Mouse (Mus musculus): ENCODE data around the gene Nrde2. TPM values are rescaled to one million over a fixed set of nuclear protein-coding genes. Genes with fewer than 3 reads are reported as not detected.

The Nrde2 gene
- total RNA-seq, 2 experiments from 2014 or later, result 6.8 to 9.3 TPM

DNA sequence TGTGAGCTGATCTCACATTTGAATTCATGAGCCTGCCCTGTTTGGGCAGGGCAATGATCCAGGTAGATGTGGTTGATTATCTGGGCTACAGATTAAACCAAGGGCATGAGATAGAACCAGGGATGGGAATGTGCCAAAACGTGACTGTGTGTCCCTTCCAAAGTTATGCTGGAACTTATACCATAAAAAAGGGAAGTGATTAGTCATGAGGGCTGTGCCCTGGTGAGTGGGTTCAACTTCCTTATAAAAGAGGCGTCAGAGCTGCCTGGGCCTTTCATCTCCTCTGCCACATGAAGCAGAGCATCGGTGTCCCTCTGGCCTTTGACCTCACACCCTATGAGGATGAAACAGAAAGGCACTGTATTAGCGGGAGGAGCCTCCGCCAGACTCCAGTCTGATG, 24.5 kb upstream of the Nrde2 start:
- intact Hi-C loops (cut with DNase I), result no loop called here

DNA sequence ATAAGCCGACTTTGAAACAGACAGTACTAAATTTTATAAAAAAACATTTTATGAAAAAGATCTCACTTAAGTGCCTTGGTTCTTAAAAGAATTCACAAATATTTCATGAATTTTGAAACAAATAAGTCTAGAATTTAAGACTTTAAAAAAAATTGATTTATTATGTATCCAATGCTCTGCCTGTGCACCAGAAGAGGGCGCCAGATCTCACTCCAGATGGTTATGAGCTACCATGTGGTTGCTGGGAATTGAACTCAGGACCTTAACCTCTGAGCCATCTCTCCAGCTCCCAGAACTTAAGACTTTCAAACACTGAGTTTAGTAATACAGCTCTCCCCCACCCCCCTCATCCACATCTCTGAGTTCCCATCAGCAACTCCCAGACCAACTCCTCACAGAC, 23.2 kb upstream of the Nrde2 start:
- intact Hi-C loops (cut with DNase I), result no loop called here
- DNase-seq, result no peak

More for the DNA sequence above, 24.5 kb upstream of the Nrde2 start:
- DNase-seq, result no peak

DNA sequence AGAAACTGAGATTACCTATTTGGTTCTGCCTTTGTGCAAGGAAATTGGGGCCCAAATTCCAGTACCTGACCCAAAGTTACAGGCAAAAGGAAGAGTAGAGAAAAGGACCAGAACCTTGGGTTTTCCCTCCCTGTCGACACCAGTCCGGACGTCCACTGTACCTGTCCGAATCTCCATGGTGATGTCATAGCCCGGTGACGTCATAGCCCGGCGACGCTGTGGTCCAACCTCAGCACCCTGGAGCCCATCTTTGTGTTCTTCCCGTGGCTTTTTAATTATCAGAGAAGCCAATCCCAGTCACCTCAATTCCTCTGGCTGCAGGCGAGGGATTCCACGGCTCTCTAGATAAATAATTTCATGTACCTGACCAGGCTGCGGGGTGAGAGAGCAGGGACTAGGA, 21.3 kb upstream of the Nrde2 start:
- intact Hi-C loops (cut with DNase I), result no loop called here

DNA sequence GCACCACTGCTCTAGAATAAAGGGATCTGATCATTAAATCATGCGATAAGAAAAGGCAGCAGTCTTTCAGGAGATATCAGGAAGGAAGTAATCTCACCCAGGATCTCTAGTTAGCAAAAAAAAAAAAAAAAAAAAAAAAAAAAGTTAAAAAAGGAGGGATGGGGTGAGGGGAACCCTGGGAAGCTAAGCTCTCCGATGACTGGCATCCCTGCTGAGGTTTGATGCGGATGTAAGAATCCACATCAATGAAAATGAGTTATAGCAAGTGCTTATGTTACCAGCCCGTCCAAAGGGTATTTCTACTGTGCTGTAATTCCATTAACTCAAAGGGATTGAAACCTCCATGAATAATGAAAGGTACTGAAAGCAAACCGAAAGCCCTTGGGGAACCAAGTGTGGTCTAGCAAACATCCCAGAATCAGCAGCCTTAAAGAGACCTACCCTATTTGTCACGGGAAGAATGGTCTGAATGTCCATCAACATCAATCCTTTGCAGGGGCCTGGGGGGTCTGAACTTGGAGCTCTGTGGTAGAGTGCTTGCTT, 19.5 kb upstream of the Nrde2 start:
- DNase-seq, result no peak
- intact Hi-C loops (cut with DNase I), result no loop called here

More for the DNA sequence above, 21.3 kb upstream of the Nrde2 start:
- no peak for DNase-seq

DNA sequence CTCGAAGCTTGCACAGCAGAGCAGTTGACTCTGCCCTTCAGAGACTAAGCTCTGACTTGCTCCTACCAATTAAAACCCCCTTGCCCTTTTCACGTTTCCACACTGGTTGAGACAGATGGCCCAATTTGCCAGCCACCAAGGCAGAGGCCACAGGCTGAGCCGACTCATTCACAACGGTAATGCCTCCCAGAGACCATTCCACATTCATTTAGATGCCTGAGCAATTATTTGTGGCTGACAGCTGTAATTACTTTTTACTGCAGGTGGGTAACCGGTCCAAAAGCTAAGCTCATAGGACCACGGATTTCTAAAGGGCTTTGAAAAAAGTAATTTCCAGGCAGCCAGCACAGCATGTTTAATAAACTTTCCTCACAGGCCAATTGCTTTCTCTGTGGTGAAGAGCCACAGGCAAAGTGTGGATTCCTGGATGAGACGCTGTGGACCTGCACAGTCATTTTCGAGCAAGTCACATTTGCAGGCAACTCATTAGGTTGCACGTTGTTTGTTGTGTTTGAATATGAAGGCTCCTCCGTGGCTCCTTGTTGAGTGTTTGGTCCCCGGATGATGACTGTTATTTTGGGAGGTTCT, 17.1 kb upstream of the Nrde2 start:
- intact Hi-C loops (cut with DNase I), result no loop called here

DNA sequence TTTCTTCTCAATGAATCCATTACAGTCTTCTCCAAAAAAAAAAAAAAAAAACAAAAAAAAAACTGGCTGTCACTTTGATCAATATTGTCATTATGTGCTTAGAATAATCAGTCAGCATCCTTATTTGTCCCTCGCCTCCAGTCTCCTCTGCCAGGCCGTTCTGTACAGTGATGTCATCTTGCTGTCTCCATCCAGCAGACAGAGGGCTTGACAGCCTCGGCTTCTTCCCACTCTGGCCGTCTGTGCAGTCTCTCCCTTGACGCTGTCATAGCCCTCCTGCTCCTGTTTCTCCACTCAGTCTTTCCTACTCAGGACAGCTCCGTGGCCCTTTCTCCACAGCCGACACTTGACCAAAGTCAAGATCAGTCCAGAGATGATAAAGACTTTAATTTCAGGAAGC, 13.0 kb upstream of the Nrde2 start:
- DNase-seq, result no peak
- intact Hi-C loops (cut with DNase I), result no loop called here

More for the DNA sequence above, 17.1 kb upstream of the Nrde2 start:
- no peak for DNase-seq

DNA sequence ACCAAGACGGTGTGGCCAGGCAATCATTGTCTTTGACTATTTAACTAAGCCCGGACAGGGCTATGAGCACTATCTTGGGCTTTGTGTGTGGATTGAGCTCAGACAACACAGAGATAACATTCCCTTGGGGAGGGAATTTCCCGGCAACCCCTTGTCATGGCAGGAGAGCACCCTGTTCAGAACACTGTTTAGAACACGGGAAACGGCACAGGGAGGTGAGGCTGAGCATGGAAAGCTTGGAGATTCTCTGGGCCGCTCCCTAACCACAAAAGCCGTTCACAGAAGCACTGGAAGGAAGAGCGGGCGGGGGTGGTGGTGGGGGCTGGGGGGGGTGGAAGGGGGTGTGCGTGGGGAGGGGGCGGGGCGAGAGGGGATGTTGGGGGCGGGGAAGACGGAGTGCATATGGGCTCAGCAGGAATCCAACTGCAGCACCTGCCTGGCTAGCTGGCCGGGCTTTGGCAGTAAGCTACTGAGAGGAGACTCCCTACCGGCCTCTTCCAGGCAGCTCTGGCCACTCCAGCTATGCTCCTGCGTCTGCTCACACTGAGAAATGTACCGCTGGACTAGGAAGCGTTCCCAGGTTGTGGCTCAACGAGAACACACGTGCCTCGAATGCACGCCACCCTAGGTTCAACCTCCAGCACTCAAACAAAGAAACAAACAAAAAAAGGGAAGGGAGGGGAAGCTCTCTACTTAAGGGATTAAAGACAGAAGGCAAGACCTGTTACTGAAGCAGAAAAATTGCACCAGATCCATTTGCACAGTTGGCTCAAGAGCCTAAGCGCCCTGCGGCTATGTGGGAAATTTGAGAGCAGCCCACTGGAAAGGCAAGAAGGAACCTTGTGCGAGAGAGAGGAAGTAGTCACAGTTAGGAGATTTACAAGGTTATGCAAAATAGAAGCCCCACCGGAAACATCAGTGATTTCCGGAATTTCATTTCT, 8.7 kb upstream of the Nrde2 start:
- DNase-seq, result no peak
- intact Hi-C loops (cut with DNase I), result no loop called here

DNA sequence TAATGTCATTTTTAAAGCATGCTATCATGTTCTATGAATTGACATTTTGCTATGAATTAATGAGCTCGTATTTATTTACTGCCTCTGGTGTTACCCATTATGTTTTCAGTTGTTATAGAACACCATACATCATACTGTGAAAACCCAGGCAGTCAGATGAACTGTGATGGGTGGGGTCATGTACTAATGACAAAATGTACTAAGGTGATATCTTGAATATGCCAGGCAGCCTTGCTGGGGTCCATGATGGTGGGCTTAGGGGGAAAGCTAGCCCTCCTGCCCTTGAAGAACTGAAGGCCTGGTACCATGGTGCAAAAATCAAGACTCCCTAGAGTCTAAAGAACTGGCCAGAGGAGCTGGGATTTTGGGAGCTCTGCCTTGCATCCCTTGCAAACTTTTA, 8.0 kb upstream of the Nrde2 start:
- intact Hi-C loops (cut with DNase I), result no loop called here
- DNase-seq, result no peak

DNA sequence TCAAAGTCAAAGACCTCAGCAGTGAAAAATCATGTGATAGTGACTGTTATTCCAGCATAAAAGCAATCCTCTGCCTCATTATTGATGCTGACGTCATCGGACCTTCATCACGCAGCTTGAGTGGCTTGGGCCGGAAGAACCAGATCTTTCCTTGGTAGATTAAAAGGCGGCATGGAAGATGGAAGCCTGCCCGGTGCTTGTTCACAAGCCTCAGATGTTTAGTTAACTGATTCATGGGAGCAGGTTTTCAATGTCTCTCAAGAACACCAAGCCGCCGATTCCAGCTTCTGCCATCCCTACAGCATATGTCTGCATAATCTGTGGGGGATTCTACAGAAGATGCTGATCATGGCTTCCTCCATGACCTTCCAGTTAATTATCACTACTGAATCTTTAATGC, 7.5 kb upstream of the Nrde2 start:
- intact Hi-C loops (cut with DNase I), result no loop called here

DNA sequence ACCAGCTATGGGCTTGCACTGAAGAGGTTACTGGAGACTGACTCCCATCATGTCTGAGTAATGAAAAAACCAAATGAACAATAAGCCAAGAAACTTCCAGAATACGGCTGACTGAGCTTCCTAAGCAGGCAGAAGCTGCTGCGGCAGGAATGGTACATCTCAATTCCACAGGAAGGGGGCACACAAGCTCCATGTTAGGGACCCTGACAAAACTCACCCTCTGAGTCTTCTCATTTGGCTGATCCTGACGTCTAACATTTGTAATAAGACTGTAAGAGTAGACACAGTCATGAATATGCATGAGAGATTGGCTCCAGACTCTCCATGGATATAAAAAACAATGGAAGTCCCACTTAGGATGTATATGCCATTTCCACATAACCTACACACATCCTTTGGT, 6.7 kb upstream of the Nrde2 start:
- intact Hi-C loops (cut with DNase I), result no loop called here
- no peak for DNase-seq

More for the DNA sequence above, 7.5 kb upstream of the Nrde2 start:
- no peak for DNase-seq

DNA sequence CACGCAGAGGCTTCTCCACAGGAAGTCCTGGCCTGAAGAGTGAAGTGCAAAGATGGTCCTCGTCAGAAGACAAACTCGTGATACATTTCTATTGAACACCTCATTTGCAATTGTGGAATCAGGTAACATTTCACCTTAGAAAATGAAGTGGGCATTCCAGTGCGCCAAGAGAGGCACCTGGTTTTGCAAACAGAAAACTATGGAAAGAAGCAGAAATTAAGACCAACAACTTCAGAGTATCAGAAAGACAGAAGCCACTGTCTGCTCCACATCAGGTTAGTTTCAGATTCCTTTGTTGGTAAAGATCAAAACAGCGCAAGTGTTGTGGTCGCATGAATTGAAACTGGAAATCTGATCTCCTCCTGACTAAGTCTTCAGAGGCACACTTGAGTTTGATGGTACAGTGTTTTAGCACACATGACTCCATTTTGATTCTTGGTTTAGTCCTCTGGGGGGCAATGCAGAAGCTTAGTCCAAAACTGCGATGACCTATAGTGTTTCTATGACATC, 5.6 kb upstream of the Nrde2 start:
- intact Hi-C loops (cut with DNase I), result no loop called here
- DNase-seq, result no peak

DNA sequence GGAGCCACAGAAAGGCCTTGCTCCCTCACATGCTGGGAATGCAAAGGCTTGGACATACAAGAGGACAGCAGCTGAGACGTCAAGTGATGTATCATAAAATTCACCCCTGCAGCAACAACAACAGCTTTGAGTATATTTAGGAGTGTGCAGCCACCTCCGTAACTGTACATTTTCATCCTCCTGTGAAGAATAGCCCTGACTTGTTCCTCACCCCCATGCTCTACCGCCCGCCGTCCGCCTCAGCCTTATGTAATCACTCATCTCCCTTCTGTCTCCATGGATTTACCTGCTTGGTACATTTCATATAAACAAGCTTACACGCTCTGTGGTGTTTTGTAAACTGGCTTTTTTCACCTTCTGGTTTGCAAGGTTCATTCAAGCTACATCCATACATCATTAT, 7.0 kb downstream of the Nrde2 start:
- intact Hi-C loops (cut with DNase I), result no loop called here

DNA sequence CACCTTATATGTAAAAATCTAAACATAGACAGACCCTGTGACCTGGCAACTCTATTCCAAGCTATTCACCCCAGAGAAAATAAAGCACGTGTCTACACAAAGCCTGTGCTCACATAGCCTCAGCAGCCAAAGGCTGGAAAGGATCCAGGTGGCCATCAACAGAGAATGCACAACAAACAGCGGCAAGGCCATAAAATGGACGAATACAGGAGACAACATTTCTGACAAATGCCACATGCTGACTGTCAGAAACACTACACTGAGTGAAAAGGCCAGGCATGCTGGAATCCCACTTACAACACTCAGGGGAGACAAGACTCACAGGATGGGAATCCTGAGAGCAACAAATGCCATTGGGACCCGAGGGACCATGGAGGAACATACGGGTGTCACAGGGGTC, 15.2 kb downstream of the Nrde2 start:
- DNase-seq, result no peak
- intact Hi-C loops (cut with DNase I), result no loop called here

More for the DNA sequence above, 7.0 kb downstream of the Nrde2 start:
- no peak for DNase-seq

DNA sequence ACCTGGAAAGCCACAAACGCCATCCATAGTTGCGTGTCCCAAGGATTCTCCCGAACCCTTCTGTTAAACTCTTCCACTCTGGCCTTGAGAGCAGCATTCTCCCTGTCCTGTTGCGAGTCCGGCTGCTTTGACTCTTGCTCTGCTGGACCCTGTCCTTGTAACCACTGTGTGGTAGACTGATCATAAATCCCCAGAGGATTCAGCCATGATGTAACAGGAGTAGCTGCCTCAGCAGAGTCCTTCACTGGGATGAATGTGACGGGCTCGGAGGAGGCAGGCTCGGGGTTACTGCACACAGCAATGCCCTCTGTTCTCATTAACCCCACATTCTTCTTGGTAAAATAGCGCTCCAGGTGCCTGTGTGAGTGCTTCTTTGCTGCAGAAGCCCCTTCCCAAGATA, 15.7 kb downstream of the Nrde2 start:
- intact Hi-C loops (cut with DNase I), result no loop called here
- DNase-seq, result no peak

DNA sequence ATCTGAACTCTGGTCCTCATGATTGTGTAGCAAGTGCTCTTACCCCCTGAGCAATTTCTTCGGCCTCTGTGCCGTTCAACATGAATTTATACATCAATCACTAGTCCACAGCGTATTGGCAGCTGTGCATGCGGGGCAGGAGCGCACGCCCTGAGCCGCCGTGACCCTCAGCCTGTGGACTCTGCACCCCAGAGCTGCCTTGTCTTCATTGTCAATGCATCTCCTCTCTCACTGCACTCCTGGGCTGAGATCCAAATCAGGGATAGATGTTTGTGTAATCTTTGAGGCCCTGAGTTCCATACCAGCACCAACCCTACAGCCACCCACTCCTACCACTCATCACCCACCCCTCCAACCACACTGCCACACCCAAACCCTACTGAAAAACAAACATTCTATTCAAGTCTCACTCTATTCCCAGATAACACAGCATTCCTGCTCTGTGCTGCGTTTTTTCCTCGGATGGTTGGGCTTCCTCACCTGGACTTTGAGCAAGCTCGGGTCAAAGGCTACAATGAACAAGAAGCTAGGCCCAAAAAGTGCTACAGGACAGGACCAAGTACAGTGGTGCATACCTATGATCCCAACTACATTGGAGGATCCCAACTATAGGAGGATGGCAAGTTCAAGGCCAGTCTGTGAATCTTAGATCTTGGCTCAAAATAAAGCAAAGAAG, 16.5 kb downstream of the Nrde2 start:
- intact Hi-C loops (cut with DNase I), result no loop called here
- no peak for DNase-seq

DNA sequence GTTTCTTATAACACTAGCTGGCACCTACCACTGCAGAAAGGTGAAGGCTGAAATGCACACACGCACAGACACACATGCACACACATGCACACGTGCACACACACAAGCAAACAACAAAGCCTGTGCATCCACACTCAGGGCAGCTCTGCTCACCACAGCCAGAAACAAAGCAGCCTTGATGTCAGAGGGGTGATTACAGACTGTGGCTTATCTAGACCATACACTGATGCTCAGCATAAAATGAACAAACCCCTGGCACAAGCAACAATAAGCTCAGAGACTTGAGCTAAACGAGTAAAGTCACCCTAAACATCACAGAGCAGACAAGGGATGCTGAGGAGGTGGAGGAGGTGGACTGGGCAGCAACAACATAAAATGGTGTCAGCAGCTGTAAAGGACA, 24.3 kb downstream of the Nrde2 start:
- intact Hi-C loops (cut with DNase I), result no loop called here
- DNase-seq, result no peak

DNA sequence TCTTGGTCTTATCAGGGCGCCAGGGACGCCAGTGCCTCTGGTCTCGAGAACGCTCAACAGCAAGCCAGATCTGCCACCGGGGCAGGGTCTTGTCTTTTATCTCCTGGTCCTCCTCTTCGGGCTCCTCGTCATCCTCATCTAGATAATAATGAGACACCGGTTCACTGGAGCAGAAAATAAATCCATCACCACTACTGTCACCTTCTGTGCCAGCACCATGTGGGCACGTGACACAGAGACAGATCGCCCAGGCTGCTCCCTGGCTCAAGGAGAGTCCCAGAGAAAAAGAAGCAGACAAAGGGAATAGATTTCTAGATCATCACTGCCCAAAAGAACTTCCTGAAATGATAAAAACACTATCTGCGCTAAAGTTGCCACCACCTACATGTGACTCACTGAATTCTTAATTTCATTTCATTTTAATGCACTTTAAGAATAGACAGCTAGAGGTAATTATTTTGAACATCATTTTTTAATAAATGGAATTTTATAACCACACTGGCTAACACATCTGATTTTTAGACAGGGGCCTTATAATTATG, 25.0 kb downstream of the Nrde2 start:
- no peak for DNase-seq
- intact Hi-C loops (cut with DNase I), result no loop called here

DNA sequence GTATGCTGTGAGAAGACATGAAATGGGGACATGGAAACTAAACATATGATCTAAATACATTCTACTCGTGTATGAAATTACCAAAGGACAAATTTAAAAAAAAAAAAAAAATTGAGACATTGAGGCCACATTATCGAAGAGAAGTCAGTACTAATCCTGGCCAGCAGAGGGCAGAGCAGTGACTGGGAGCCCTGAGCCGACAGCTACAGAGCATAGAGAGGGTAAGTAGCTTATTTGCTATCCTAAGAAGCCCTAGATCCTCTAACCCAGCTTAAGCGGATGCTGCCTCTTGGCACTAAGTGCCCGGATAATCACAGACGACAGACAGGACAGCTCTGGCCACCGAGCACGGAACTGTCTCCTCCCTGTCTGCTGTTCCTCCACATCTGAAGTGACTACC, 27.8 kb downstream of the Nrde2 start:
- intact Hi-C loops (cut with DNase I), result no loop called here
- peak in 1 of 2 experiments; percentile 30 for DNase-seq

DNA sequence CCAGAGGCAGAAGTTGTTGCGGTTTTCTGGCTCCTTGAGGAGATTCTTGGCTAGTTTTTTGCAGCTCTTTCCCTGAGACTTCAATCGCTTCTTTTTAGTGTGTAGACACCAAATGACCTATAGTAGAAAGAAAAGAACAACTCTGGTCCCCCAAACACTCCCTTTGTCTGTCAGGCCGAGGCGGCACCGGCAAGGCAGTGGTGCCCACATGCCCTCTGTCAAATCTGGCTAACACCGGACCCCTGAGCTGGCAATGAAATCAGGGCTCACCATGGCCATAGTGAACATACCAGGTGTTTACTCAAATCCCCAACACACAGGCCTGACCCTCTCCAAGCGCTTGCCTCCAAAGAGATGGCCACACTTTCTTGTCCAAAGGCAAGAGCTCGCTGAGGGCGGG, 28.3 kb downstream of the Nrde2 start:
- no peak for DNase-seq
- intact Hi-C loops (cut with DNase I), result no loop called here

DNA sequence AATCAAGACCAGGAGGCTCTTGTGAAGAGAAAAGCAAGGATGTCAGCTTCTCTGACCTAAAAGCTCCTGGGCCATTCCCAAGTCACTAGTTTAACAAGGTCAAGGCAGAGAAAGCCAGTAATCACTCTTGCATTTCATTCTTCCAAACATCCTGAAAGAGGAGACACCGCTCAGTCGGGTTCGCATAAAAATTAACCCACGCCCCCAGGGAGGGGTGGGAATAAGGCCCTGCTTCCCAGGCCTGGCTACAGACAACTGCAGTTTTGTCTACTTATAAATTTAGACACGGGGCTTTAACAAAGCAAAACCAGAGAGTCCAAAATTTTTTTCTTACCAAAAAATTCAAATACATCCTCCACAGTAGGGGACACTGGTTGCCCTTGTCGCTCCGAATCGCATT, 30.5 kb downstream of the Nrde2 start:
- no peak for DNase-seq
- intact Hi-C loops (cut with DNase I), result no loop called here

DNA sequence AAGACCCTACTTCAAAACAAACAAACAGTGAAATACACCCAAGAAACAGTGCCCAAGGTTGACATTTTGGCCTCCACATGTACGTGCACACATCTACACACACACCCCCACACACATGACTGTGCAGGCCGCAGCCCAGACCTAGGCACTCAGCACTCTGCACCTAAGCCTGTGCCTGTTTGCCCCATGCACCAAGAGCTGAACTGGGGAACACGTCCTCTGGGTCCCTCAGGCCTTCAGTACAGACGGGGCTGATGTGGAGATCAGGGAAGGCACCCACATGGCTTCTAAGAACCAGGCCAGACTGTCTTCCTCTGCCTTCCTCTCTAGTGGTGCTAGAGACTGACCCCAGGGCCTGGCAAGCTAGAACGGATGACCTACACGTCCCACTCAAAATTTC, 30.9 kb downstream of the Nrde2 start:
- intact Hi-C loops (cut with DNase I), result no loop called here
- DNase-seq, result no peak
